Mouse (Mus musculus): Measurements from ENCODE around the gene Fam13a. TPM values are rescaled to one million over a fixed set of nuclear protein-coding genes. Genes with fewer than 3 reads are reported as not detected.

Fam13a gene
- polyA plus RNA-seq, 1 experiment from 2014 or later: 14.9 TPM

- no peak for ATAC-seq (ENCODE audit: insufficient read depth, low FRiP score)
- no peak overlapping the region for H3K4me2 ChIP-seq (ENCODE audit: low read depth, low read length)
- no peak overlapping the region for H3K4me3 ChIP-seq (replicated peaks; ENCODE audit: low read length)
- no peaks in the 10 kb centered on the region for H3K36me3 ChIP-seq (ENCODE audit: control insufficient read depth, insufficient read depth, low read length)
- H3K4me1 ChIP-seq (ENCODE audit: control insufficient read depth, insufficient read depth, low read length): no peaks in the 10 kb centered on the region
- no peaks in the 10 kb centered on the region for H3K27me3 ChIP-seq (ENCODE audit: control insufficient read depth, insufficient read depth, low read length)
- H3K9me3 ChIP-seq (replicated peaks; ENCODE audit: control insufficient read depth, low read length): no peaks in the 10 kb centered on the region
- no peak overlapping the region for H3K27ac ChIP-seq (ENCODE audit: low read length)
- H3K9ac ChIP-seq (ENCODE audit: low read length): no peak overlapping the region
- 82% methylated on average over 3 of the region's 3 CpGs for WGBS
These were observed 125.3 kb downstream of the Fam13a start for GRCm38 (mm10) chr6:58899076-58899475.

GRCm38 (mm10) chr6:58896648-58897047 is 127.7 kb downstream of the Fam13a start:
- Histone ChIP-seq H3K27ac (ENCODE audit: low read length) (no peak overlapping the region), H3K4me2 (ENCODE audit: low read depth, low read length) (no peak overlapping the region), H3K4me3 (replicated peaks; ENCODE audit: low read length) (no peak overlapping the region), H3K4me1 (ENCODE audit: control insufficient read depth, insufficient read depth, low read length) (no peaks in the 10 kb centered on the region), H3K36me3 (ENCODE audit: control insufficient read depth, insufficient read depth, low read length) (no peaks in the 10 kb centered on the region), H3K27me3 (ENCODE audit: control insufficient read depth, insufficient read depth, low read length) (no peaks in the 10 kb centered on the region), H3K9me3 (replicated peaks; ENCODE audit: control insufficient read depth, low read length) (no peaks in the 10 kb centered on the region), H3K9ac (ENCODE audit: low read length) (no peak overlapping the region)
- 79% methylated on average over 3 of the region's 3 CpGs for WGBS
- no peak for ATAC-seq (ENCODE audit: insufficient read depth, low FRiP score)

- H3K9ac ChIP-seq (ENCODE audit: low read length): no peak overlapping the region
- H3K27ac ChIP-seq (ENCODE audit: low read length): no peak overlapping the region
- 75% methylated on average over 4 of the region's 4 CpGs for WGBS
- H3K36me3 ChIP-seq (ENCODE audit: control insufficient read depth, insufficient read depth, low read length): no peaks in the 10 kb centered on the region
- no peaks in the 10 kb centered on the region for H3K4me1 ChIP-seq (ENCODE audit: control insufficient read depth, insufficient read depth, low read length)
- no peaks in the 10 kb centered on the region for H3K27me3 ChIP-seq (ENCODE audit: control insufficient read depth, insufficient read depth, low read length)
- no peak for ATAC-seq (ENCODE audit: insufficient read depth, low FRiP score)
- no peaks in the 10 kb centered on the region for H3K9me3 ChIP-seq (replicated peaks; ENCODE audit: control insufficient read depth, low read length)
- no peak overlapping the region for H3K4me3 ChIP-seq (replicated peaks; ENCODE audit: low read length)
- H3K4me2 ChIP-seq (ENCODE audit: low read depth, low read length): no peak overlapping the region
These were observed 129.4 kb downstream of the Fam13a start for GRCm38 (mm10) chr6:58894994-58895393.

GRCm38 (mm10) chr6:58893307-58893706 is 131.0 kb downstream of the Fam13a start:
- 79% methylated on average over 6 of the region's 6 CpGs for WGBS
- ATAC-seq (ENCODE audit: insufficient read depth, low FRiP score): no peak

DNA sequence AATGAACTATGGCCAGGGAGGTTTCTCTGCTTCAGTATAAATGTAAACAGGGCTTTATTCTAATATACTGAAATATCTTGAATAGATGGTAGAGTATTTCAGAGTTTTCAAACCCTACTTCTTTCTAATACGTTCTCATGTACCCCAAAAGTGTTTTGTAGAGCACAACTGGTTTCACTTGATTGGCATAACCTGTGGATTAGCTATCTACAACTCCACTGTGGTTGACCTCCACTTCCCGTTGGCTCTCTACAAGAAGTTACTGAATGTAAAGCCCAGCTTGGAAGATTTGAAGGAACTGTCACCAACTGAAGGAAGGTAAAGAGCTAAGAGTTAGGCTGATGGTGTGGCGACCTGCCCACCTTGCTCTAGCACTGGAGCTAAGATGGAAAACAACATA is 134.4 kb downstream of the Fam13a start:
- Histone ChIP-seq H3K4me2 (ENCODE audit: low read depth, low read length) (no peak overlapping the region), H3K4me1 (ENCODE audit: control insufficient read depth, insufficient read depth, low read length) (no peaks in the 10 kb centered on the region), H3K36me3 (ENCODE audit: control insufficient read depth, insufficient read depth, low read length) (peaks cover 2% of the 10 kb centered on the region; the same call in 1 of the 2 replicates), H3K4me3 (replicated peaks; ENCODE audit: low read length) (no peak overlapping the region), H3K27me3 (ENCODE audit: control insufficient read depth, insufficient read depth, low read length) (no peaks in the 10 kb centered on the region), H3K9ac (ENCODE audit: low read length) (no peak overlapping the region), H3K9me3 (replicated peaks; ENCODE audit: control insufficient read depth, low read length) (no peaks in the 10 kb centered on the region), H3K27ac (ENCODE audit: low read length) (no peak overlapping the region)
- no peak for ATAC-seq (ENCODE audit: insufficient read depth, low FRiP score)
- WGBS: 86% methylated on average over 3 of the region's 3 CpGs

More at GRCm38 (mm10) chr6:58893307-58893706, 131.0 kb downstream of the Fam13a start:
- Histone ChIP-seq H3K27ac (ENCODE audit: low read length) (no peak overlapping the region), H3K36me3 (ENCODE audit: control insufficient read depth, insufficient read depth, low read length) (no peaks in the 10 kb centered on the region), H3K4me1 (ENCODE audit: control insufficient read depth, insufficient read depth, low read length) (no peaks in the 10 kb centered on the region), H3K4me2 (ENCODE audit: low read depth, low read length) (no peak overlapping the region), H3K4me3 (replicated peaks; ENCODE audit: low read length) (no peak overlapping the region), H3K9me3 (replicated peaks; ENCODE audit: control insufficient read depth, low read length) (no peaks in the 10 kb centered on the region), H3K9ac (ENCODE audit: low read length) (no peak overlapping the region), H3K27me3 (ENCODE audit: control insufficient read depth, insufficient read depth, low read length) (no peaks in the 10 kb centered on the region)

DNA sequence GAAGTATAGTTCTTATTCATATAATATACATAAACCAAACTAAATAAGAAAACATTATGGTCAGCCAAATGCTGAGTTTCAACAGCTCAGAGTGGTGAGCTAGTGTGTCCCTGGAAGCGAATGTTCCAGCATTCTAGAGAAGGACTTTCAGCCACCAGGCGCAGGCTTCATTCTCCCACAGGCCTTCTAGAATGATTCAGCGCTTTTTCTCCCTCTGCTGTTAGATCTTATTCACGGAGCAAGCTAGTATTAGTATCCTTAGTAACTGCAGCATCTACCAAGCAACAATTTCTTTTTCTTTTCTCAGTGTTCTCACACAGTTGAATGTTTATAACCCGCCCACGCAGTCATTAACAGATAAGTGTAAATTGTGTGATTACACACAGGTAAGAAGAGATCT is 142.1 kb downstream of the Fam13a start:
- H3K4me3 ChIP-seq (replicated peaks; ENCODE audit: low read length): no peak overlapping the region
- no peaks in the 10 kb centered on the region for H3K27me3 ChIP-seq (ENCODE audit: control insufficient read depth, insufficient read depth, low read length)
- no peak overlapping the region for H3K27ac ChIP-seq (ENCODE audit: low read length)
- H3K4me1 ChIP-seq (ENCODE audit: control insufficient read depth, insufficient read depth, low read length): no peaks in the 10 kb centered on the region
- no peak overlapping the region for H3K4me2 ChIP-seq (ENCODE audit: low read depth, low read length)
- ATAC-seq (ENCODE audit: insufficient read depth, low FRiP score): no peak
- WGBS: 78% methylated on average over 6 of the region's 6 CpGs
- H3K36me3 ChIP-seq (ENCODE audit: control insufficient read depth, insufficient read depth, low read length): peaks cover 2% of the 10 kb centered on the region; the same call in 1 of the 2 replicates
- no peak overlapping the region for H3K9ac ChIP-seq (ENCODE audit: low read length)
- H3K9me3 ChIP-seq (replicated peaks; ENCODE audit: control insufficient read depth, low read length): no peaks in the 10 kb centered on the region

Other genes starting within 250 kb of the Fam13a start
- gene Herc3, start 193.1 kb downstream of the Fam13a start, polyA plus RNA-seq (2015; fragmentation: Nextera tagmentation; extraction: Ambion mirVana): 10.1 and 10.3 TPM in 2 replicates
- gene Nap1l5, start 117.5 kb downstream of the Fam13a start, polyA plus RNA-seq (2015; fragmentation: Nextera tagmentation; extraction: Ambion mirVana): 7.5 and 7.9 TPM in 2 replicates
- 11.4 and 12.1 TPM in 2 replicates for gene Tigd2, start 184.3 kb upstream of the Fam13a start, polyA plus RNA-seq (2015; fragmentation: Nextera tagmentation; extraction: Ambion mirVana)